Mouse (Mus musculus): ENCODE data around the gene Cdk15.

GRCm38 (mm10) chr1:59211651-59212050 lies 45.1 kb upstream of the Cdk15 start:
- TF ChIP-seq CTCF (IDR thresholded peaks at IDR 0.05; ENCODE audit: low read depth) (no peak), EP300 (IDR thresholded peaks at IDR 0.05; ENCODE audit: low read depth) (no peak)

Measured in heart, postnatal 0 days (tissue).